Mouse (Mus musculus): ENCODE results near the gene Trim65. TPM values are rescaled to one million over a fixed set of nuclear protein-coding genes. Genes with fewer than 3 reads are reported as not detected.

Gene Trim65
- total and polyA plus RNA-seq, 2 experiments from 2014 or later, result 2.3 to 7.6 TPM

DNA sequence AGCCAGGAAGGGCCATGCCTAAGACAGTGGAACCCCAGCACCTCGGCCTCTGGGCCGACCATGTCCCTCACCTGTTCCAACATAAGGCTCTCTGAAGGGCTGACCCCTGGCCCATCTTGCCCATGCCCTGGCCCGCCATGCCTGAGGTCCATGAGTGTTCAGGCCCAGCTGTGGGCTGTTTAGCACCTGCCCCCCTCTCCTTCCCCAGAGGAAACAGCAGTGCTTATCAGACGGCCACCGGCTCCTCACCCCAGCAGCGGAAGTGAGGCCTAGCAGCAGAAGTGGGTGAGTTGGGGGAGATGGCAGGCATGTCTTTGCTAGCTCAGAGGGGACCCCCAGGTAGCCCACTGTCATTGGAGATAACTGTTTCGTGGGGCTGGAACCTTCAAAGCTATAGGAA lies 54.1 kb downstream of the Trim65 start:
- peaks cover 26% of the 10 kb centered on the region for H3K36me3 ChIP-seq (ENCODE audit: insufficient read depth, low read length)
- WGBS, result 93% methylated on average over 6 of the region's 7 CpGs
- DNase-seq (ENCODE audit: low spot score) (no peak), ATAC-seq (ENCODE audit: low FRiP score) (no peak)
- no peak overlapping the region for H3K27ac ChIP-seq (ENCODE audit: low read depth, low read length)
- no peaks in the 10 kb centered on the region for H3K27me3 ChIP-seq (ENCODE audit: insufficient read depth, low read length)
- no peak overlapping the region for H3K9ac ChIP-seq (replicated peaks; ENCODE audit: low read length, poor library complexity, severe bottlenecking)
- H3K4me2 ChIP-seq (ENCODE audit: low read depth, low read length, poor library complexity, severe bottlenecking), result no peak overlapping the region
- no peaks in the 10 kb centered on the region for H3K4me1 ChIP-seq (ENCODE audit: insufficient read depth, low read length)
- no peak for TF ChIP-seq CTCF (IDR thresholded peaks at IDR 0.05)
- no peaks in the 10 kb centered on the region for H3K9me3 ChIP-seq (ENCODE audit: low read length)
- H3K4me3 ChIP-seq (ENCODE audit: low read depth, low read length), result no peak overlapping the region

- DNase-seq (ENCODE audit: low spot score), result no peak
- 73% methylated on average over 7 of the region's 7 CpGs for WGBS
- Histone ChIP-seq H3K36me3 (ENCODE audit: insufficient read depth, low read length) (peaks cover 21% of the 10 kb centered on the region), H3K4me1 (ENCODE audit: insufficient read depth, low read length) (no peaks in the 10 kb centered on the region), H3K9me3 (ENCODE audit: low read length) (no peaks in the 10 kb centered on the region), H3K4me2 (ENCODE audit: low read depth, low read length, poor library complexity, severe bottlenecking) (no peak overlapping the region), H3K4me3 (ENCODE audit: low read depth, low read length) (no peak overlapping the region), H3K27me3 (ENCODE audit: insufficient read depth, low read length) (no peaks in the 10 kb centered on the region), H3K27ac (ENCODE audit: low read depth, low read length) (no peak overlapping the region), H3K9ac (replicated peaks; ENCODE audit: low read length, poor library complexity, severe bottlenecking) (no peak overlapping the region)
- no peak for TF ChIP-seq CTCF (IDR thresholded peaks at IDR 0.05)
- no peak for ATAC-seq (ENCODE audit: low FRiP score)
Measured at GRCm38 (mm10) chr11:116076266-116076540, 54.7 kb downstream of the Trim65 start.

DNA sequence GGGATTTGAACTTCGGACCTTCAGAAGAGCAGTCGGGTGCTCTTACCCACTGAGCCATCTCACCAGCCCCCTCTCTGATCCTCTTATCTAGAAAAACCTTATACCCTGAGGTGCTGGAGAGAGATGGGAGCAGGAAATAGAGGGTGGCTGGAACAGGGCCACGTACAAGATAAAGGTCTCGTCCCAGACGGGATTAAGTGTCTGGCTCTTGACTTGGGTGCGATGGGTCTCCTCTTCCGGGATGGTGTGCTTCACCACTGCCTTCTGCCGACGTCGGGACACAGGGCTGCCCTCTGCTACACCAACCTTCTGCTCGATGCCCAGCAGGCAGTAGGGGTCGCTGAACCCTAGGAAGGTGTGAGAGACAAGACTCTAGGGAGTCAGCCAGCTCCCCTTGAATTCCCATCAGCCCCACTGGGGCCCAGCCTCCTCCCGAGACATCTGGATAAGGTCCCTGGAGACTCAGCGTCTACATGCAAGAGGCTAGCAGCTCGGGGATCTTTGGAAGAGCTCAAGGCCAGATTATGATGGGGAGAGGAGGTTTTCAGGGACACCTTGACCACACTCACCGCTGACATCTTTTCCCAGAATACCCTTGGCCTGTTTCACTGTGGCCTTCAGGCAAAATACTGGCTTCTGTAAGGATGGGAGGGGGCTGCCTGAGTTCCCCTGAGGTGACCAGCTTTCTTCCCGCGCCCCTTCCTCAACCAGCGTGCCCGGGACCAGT lies 55.2 kb downstream of the Trim65 start:
- WGBS, result 63% methylated on average over 20 of the region's 20 CpGs
- DNase-seq (ENCODE audit: low spot score) (no peak), ATAC-seq (ENCODE audit: low FRiP score) (no peak)
- Histone ChIP-seq H3K9me3 (ENCODE audit: low read length) (no peaks in the 10 kb centered on the region), H3K27ac (ENCODE audit: low read depth, low read length) (no peak overlapping the region), H3K4me3 (ENCODE audit: low read depth, low read length) (no peak overlapping the region), H3K4me2 (ENCODE audit: low read depth, low read length, poor library complexity, severe bottlenecking) (no peak overlapping the region), H3K27me3 (ENCODE audit: insufficient read depth, low read length) (no peaks in the 10 kb centered on the region), H3K36me3 (ENCODE audit: insufficient read depth, low read length) (peaks cover 16% of the 10 kb centered on the region), H3K4me1 (ENCODE audit: insufficient read depth, low read length) (no peaks in the 10 kb centered on the region), H3K9ac (replicated peaks; ENCODE audit: low read length, poor library complexity, severe bottlenecking) (no peak overlapping the region)
- no peak for TF ChIP-seq CTCF (IDR thresholded peaks at IDR 0.05)

- no peak for DNase-seq (ENCODE audit: low spot score)
- 67% methylated on average over 7 of the region's 7 CpGs for WGBS
Measured at GRCm38 (mm10) chr11:116074436-116074991, 56.4 kb downstream of the Trim65 start.

DNA sequence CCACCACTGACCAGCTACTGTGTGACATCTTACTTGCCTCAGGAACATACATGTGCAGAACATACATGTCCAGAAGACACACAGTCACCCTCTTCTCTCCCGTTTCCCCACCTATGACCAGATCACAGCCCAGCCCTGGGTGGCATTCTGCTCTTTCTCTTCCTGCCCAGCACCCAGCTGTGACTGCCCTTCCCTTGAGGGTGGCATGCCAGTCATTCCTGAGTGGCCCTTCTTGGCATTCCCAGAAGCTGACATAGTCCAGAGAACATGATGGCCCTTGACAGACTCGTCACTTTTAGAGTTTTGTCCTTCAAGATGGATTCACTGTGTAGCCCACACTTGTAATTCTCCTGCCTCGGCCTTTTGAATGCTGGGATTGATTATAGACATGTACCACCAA lies 58.3 kb downstream of the Trim65 start:
- DNase-seq (ENCODE audit: low spot score) (no peak), ATAC-seq (ENCODE audit: low FRiP score) (no peak)
- Histone ChIP-seq H3K9ac (replicated peaks; ENCODE audit: low read length, poor library complexity, severe bottlenecking) (no peak overlapping the region), H3K4me1 (ENCODE audit: insufficient read depth, low read length) (no peaks in the 10 kb centered on the region), H3K36me3 (ENCODE audit: insufficient read depth, low read length) (no peaks in the 10 kb centered on the region), H3K4me2 (ENCODE audit: low read depth, low read length, poor library complexity, severe bottlenecking) (no peak overlapping the region), H3K9me3 (ENCODE audit: low read length) (no peaks in the 10 kb centered on the region), H3K4me3 (ENCODE audit: low read depth, low read length) (no peak overlapping the region), H3K27ac (ENCODE audit: low read depth, low read length) (no peak overlapping the region), H3K27me3 (ENCODE audit: insufficient read depth, low read length) (no peaks in the 10 kb centered on the region)
- no peak for TF ChIP-seq CTCF (IDR thresholded peaks at IDR 0.05)
- WGBS, result 83% methylated on average over 3 of the region's 3 CpGs

More at GRCm38 (mm10) chr11:116074436-116074991, 56.4 kb downstream of the Trim65 start:
- peaks cover 5% of the 10 kb centered on the region; the same call in 1 of the 2 replicates for H3K36me3 ChIP-seq (ENCODE audit: insufficient read depth, low read length)
- ATAC-seq (ENCODE audit: low FRiP score), result no peak
- no peak overlapping the region for H3K4me2 ChIP-seq (ENCODE audit: low read depth, low read length, poor library complexity, severe bottlenecking)
- no peaks in the 10 kb centered on the region for H3K9me3 ChIP-seq (ENCODE audit: low read length)
- TF ChIP-seq CTCF (IDR thresholded peaks at IDR 0.05), result no peak
- no peak overlapping the region for H3K27ac ChIP-seq (ENCODE audit: low read depth, low read length)
- no peak overlapping the region for H3K9ac ChIP-seq (replicated peaks; ENCODE audit: low read length, poor library complexity, severe bottlenecking)
- no peaks in the 10 kb centered on the region for H3K4me1 ChIP-seq (ENCODE audit: insufficient read depth, low read length)
- H3K4me3 ChIP-seq (ENCODE audit: low read depth, low read length), result no peak overlapping the region
- no peaks in the 10 kb centered on the region for H3K27me3 ChIP-seq (ENCODE audit: insufficient read depth, low read length)

Other genes starting within 250 kb of the Trim65 start
- gene Smim5, start 231.2 kb downstream of the Trim65 start, total RNA-seq (2014; rRNA removed), result not detected in 2 replicates
- gene Smim5, start 231.2 kb downstream of the Trim65 start, polyA plus RNA-seq (2015; fragmentation: Nextera tagmentation; extraction: Ambion mirVana), result 1.3 and 1.5 TPM in 2 replicates
- gene Smim6, start 219.1 kb downstream of the Trim65 start, total RNA-seq (2014; rRNA removed), result not detected in 2 replicates
- 0.26 TPM in 1 of 2 replicates, not detected in the other for gene Smim6, start 219.1 kb downstream of the Trim65 start, polyA plus RNA-seq (2015; fragmentation: Nextera tagmentation; extraction: Ambion mirVana)
- 44.3 and 46.4 TPM in 2 replicates for gene Sap30bp, start 197.8 kb downstream of the Trim65 start, total RNA-seq (2014; rRNA removed)
- gene Sap30bp, start 197.8 kb downstream of the Trim65 start, polyA plus RNA-seq (2015; fragmentation: Nextera tagmentation; extraction: Ambion mirVana), result 43.3 and 54.3 TPM in 2 replicates
- 18.9 and 20.4 TPM in 2 replicates for gene Recql5, start 197.7 kb downstream of the Trim65 start, total RNA-seq (2014; rRNA removed)
- gene Recql5, start 197.7 kb downstream of the Trim65 start, polyA plus RNA-seq (2015; fragmentation: Nextera tagmentation; extraction: Ambion mirVana), result 8.0 and 10.5 TPM in 2 replicates
- 2.2 and 3.0 TPM in 2 replicates for gene Itgb4, start 156.4 kb downstream of the Trim65 start, total RNA-seq (2014; rRNA removed)
- gene Itgb4, start 156.4 kb downstream of the Trim65 start, polyA plus RNA-seq (2015; fragmentation: Nextera tagmentation; extraction: Ambion mirVana), result 1.0 and 1.2 TPM in 2 replicates
- 36.3 and 44.0 TPM in 2 replicates for gene Galk1, start 118.4 kb downstream of the Trim65 start, total RNA-seq (2014; rRNA removed)
- gene Galk1, start 118.4 kb downstream of the Trim65 start, polyA plus RNA-seq (2015; fragmentation: Nextera tagmentation; extraction: Ambion mirVana), result 47.7 and 49.5 TPM in 2 replicates
- gene H3f3b, start 103.2 kb downstream of the Trim65 start, total RNA-seq (2014; rRNA removed), result 568 and 792 TPM in 2 replicates
- 2,143 and 2,254 TPM in 2 replicates for gene H3f3b, start 103.2 kb downstream of the Trim65 start, polyA plus RNA-seq (2015; fragmentation: Nextera tagmentation; extraction: Ambion mirVana)
- 45.2 and 55.1 TPM in 2 replicates for gene Unk, start 100.8 kb downstream of the Trim65 start, total RNA-seq (2014; rRNA removed)
- 25.5 and 26.7 TPM in 2 replicates for gene Unk, start 100.8 kb downstream of the Trim65 start, polyA plus RNA-seq (2015; fragmentation: Nextera tagmentation; extraction: Ambion mirVana)
- gene Unc13d, start 53.2 kb downstream of the Trim65 start, total RNA-seq (2014; rRNA removed), result 0.22 and 0.71 TPM in 2 replicates
- 0.67 and 0.77 TPM in 2 replicates for gene Unc13d, start 53.2 kb downstream of the Trim65 start, polyA plus RNA-seq (2015; fragmentation: Nextera tagmentation; extraction: Ambion mirVana)
- gene Wbp2, start 44.1 kb downstream of the Trim65 start, total RNA-seq (2014; rRNA removed), result 119 and 150 TPM in 2 replicates
- gene Wbp2, start 44.1 kb downstream of the Trim65 start, polyA plus RNA-seq (2015; fragmentation: Nextera tagmentation; extraction: Ambion mirVana), result 254 and 267 TPM in 2 replicates
- gene Trim47, start 3.9 kb downstream of the Trim65 start, total RNA-seq (2014; rRNA removed), result 12.6 and 16.8 TPM in 2 replicates
- gene Trim47, start 3.9 kb downstream of the Trim65 start, polyA plus RNA-seq (2015; fragmentation: Nextera tagmentation; extraction: Ambion mirVana), result 9.0 and 11.7 TPM in 2 replicates
- 74.3 and 100 TPM in 2 replicates for gene Mrpl38, start 7.7 kb upstream of the Trim65 start, total RNA-seq (2014; rRNA removed)
- 77.0 and 78.7 TPM in 2 replicates for gene Mrpl38, start 7.7 kb upstream of the Trim65 start, polyA plus RNA-seq (2015; fragmentation: Nextera tagmentation; extraction: Ambion mirVana)
- gene Fbf1, start 37.0 kb upstream of the Trim65 start, total RNA-seq (2014; rRNA removed), result 82.2 and 83.0 TPM in 2 replicates
- gene Fbf1, start 37.0 kb upstream of the Trim65 start, polyA plus RNA-seq (2015; fragmentation: Nextera tagmentation; extraction: Ambion mirVana), result 38.6 and 43.7 TPM in 2 replicates
- gene Ten1, start 67.7 kb upstream of the Trim65 start, total RNA-seq (2014; rRNA removed), result 54.2 and 60.5 TPM in 2 replicates
- gene Ten1, start 67.7 kb upstream of the Trim65 start, polyA plus RNA-seq (2015; fragmentation: Nextera tagmentation; extraction: Ambion mirVana), result 91.2 and 101 TPM in 2 replicates
- 110 and 116 TPM in 2 replicates for gene Acox1, start 67.9 kb upstream of the Trim65 start, total RNA-seq (2014; rRNA removed)
- gene Acox1, start 67.9 kb upstream of the Trim65 start, polyA plus RNA-seq (2015; fragmentation: Nextera tagmentation; extraction: Ambion mirVana), result 66.1 and 69.2 TPM in 2 replicates
- gene Evpl, start 106.9 kb upstream of the Trim65 start, total RNA-seq (2014; rRNA removed), result 3.3 and 4.9 TPM in 2 replicates
- 1.9 and 2.3 TPM in 2 replicates for gene Evpl, start 106.9 kb upstream of the Trim65 start, polyA plus RNA-seq (2015; fragmentation: Nextera tagmentation; extraction: Ambion mirVana)
- gene Srp68, start 143.1 kb upstream of the Trim65 start, total RNA-seq (2014; rRNA removed), result 17.7 and 27.3 TPM in 2 replicates
- gene Srp68, start 143.1 kb upstream of the Trim65 start, polyA plus RNA-seq (2015; fragmentation: Nextera tagmentation; extraction: Ambion mirVana), result 47.9 and 50.9 TPM in 2 replicates
- gene Galr2, start 149.8 kb upstream of the Trim65 start, total RNA-seq (2014; rRNA removed), result 0.47 TPM in 1 of 2 replicates, not detected in the other
- 0.36 and 0.54 TPM in 2 replicates for gene Galr2, start 149.8 kb upstream of the Trim65 start, polyA plus RNA-seq (2015; fragmentation: Nextera tagmentation; extraction: Ambion mirVana)
- gene Exoc7, start 176.1 kb upstream of the Trim65 start, total RNA-seq (2014; rRNA removed), result 81.0 and 101 TPM in 2 replicates
- gene Exoc7, start 176.1 kb upstream of the Trim65 start, polyA plus RNA-seq (2015; fragmentation: Nextera tagmentation; extraction: Ambion mirVana), result 144 and 149 TPM in 2 replicates
- 24.1 and 37.5 TPM in 2 replicates for gene Foxj1, start 204.3 kb upstream of the Trim65 start, total RNA-seq (2014; rRNA removed)
- gene Foxj1, start 204.3 kb upstream of the Trim65 start, polyA plus RNA-seq (2015; fragmentation: Nextera tagmentation; extraction: Ambion mirVana), result 9.6 and 12.1 TPM in 2 replicates

Measured in midbrain, postnatal 0 days (tissue).